Mouse (Mus musculus) mature B cell (primary cell): Measurements from ENCODE around the gene Gcnt1.

Experiments used
- in situ Hi-C: fragments of 300-500 bp; cut with MboI; formaldehyde crosslinking; loops from 2 replicates; pipeline ENCODE4 v1.14.3; 2019

The Gcnt1 gene

DNA sequence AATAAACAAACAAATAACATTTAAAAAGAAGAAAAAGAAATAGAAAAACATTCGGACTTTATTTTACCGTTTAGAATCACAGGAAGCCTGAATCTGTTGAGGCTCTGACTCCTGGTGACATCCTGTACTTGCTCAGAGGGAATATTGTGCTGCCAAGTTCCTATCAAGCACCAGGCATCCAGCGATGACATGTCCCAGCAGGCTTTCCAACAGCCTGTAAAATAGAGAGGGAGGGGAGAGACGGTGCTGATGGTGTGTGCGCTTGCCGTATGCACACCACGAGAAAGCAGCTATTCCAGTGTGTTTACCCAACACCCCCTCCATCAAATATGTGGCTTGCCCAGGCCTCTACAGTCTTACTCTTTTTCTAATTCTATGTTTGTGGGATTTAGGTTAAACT lies 39.6 kb downstream of the Gcnt1 start:
- in situ Hi-C loops, result no loop called here

DNA sequence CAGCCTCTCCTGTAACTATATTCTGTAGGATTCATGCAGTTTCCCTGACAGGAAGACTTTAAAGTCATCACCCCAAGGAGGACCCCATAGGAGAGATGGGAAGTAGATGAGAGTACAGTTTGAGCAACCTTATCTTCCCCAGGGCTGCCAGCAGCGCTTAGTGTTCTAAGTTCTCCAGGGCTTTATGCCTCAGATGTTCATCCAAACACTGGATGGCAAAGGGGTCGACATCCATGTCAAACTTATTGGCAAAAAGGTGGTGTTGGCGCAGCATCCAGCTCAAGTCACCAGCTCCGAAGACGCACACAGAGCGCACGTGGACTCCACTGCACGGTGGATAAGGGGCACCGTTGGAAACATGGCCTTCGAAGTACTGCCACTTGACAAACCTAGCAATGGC lies 43.7 kb downstream of the Gcnt1 start:
- in situ Hi-C loops, result no loop called here

GRCm38 (mm10) chr19:17327881-17328404 lies 44.7 kb downstream of the Gcnt1 start:
- in situ Hi-C loops, result no loop called here

DNA sequence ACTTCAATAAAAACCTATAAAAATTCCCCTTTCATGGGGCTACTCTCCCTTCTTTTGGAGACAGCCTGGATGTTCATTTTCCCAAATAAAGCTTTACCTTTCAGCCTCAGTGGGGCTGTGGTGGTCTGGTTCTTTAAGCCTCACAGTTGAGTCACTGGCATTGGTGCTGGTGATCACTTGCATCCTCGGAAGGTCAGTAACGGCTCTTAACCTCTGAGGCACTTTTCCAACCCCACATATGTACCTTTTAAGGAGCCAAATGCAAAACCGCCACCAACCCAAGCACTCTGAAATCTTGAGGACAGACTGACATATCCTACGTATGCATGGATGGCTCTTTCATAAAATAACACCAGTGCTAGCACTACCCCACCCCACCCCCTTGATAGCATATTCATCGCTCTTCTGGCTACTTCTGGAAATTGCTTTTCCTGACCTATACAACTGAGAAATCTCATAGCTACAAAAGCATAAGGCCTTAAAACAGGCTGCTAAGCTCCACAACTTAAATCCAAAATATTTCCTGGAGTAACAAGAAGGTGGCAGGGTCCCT lies 48.9 kb downstream of the Gcnt1 start:
- in situ Hi-C loops, result no loop called here

DNA sequence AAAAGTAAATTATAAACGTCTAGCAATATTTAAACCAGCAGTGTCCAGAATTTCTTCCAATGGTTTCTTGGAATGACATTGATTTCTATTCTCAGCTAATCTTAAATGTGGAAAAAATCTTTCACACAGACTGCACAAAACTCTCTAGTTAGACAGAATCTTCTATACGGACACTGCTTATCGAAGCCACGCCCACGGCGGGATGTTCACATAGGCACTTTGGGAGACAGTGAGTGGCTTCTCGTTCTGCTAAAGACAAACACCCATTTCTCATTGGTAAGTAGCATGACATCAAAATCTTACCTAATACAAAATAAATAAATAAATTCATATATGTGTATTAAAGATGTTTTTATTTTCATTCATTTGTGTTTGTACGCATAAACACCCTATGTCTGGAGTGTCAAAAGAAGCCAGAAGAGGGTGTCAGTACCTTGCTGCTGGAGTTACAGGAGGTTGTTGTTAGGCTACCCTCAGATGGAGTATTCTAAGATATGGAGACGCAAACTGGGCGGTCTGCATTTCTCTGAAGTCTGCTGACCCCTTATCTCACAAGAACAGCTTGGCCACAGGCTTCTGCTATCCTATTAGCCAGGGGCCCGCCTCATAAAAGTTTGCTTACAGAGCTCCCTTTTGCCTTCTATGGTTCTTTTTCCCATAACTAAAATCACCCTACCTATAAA lies 49.5 kb downstream of the Gcnt1 start:
- in situ Hi-C loops, result no loop called here

- in situ Hi-C loops, result no loop called here
Observed at GRCm38 (mm10) chr19:17319770-17320169, 52.9 kb downstream of the Gcnt1 start.

DNA sequence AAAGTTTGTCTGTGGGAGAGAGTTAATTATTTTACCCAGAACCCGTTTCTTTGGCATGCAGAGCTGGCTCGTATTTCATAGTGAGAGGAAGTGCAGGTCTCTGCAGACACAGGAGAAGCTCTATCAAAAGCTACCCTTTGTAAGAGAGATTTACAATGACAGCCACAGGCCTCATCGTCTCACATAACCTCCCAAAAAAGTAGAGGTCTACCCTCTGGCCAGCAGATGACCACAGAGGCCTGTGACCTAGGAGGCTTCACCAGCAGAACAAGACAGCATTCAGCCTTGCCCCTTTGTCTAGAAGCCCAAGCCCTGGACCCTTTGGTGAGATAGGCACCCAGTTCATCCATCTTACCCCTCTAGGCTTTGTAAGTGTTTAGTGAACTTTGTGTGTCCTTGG lies 53.9 kb downstream of the Gcnt1 start:
- in situ Hi-C loops, result no loop called here

DNA sequence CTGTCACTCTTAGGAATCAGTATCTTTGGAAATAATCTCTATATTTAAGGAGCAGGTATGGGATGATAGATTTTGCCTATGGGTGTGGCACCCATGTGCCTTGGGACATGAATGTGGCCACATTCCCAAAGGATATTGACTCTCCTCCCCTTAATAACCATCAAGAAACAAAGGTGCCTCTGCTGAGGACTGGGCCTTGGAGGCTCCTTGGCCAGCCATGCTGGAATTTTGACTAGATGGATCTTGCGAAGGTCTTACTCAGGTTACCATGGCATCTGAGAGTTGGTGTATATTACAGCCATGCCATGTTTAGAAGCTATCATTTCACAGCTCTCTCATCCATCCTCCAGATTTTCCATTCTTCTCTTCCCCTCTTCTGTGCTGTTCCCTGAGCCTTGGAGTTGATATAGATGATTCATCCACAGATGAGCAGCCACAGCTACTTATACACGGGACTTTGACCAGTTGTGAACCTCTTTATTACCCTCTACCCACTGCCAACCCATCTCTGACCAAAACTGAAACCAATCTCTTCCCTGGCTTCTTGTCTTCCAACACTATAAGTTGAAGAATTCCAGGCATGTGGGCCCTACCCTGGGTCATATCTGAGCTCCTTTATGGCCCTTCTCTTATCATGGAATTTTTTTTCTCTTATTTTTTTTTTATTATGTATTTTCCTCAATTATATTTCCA lies 56.2 kb downstream of the Gcnt1 start:
- in situ Hi-C loops, result no loop called here

DNA sequence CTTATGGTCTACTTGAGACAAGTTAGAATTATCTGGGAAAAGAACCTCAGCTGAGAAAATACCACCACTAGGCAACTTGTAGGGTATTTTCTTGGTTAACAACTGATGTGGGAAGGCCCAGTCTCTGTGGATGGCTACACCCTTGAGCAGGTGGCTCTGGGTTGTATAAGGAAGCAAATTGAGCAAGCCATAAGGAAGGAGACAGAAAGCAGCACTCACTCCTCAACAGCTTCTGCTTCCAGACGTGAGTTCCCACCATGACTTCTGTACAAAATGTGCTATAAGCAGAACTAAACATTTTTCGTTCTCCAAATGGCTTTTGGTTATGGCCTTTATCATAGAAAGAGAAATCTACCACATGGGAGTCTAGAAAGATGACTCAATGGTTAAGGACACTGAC lies 58.2 kb downstream of the Gcnt1 start:
- in situ Hi-C loops, result no loop called here

DNA sequence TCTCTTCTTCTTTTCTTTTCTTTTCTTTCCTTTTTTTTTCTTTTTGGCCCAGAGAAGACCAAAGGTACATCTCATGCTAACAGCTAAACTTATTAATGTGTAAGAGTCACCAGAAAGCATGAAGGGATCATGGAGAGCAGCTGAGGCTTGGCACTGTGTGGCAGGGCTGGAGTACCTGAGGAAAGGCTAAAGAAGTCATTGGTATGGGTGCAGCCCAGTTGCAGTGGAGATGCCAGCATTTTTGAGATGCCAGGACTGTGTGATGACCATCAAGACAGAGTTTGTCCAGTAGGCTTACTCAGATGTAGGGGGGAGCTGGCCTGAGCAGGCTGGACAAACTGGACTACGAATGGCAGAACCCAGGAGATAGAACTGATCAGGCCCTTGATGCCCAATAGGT lies 58.9 kb downstream of the Gcnt1 start:
- in situ Hi-C loops, result no loop called here

GRCm38 (mm10) chr19:17312671-17313180 lies 59.9 kb downstream of the Gcnt1 start:
- in situ Hi-C loops, result no loop called here

DNA sequence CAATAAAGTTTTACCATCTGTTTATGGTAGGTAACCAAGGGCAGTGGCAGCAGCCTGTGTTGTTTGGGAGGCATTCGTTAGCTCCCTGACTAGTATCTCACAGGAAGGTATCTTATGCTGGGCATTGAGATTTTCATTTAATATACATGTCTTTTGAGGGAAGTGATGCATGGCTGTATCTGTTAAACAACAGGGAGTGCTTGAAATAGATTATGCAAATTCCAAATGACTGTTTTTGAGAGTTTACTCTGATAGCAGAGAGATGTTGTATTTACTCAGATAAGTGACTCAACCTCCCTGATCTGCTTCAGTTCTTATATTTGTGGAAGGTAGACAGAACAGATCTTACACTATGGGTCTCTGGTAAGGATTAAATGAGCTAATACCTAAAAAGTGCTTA lies 61.1 kb downstream of the Gcnt1 start:
- in situ Hi-C loops, result no loop called here

- in situ Hi-C loops, result no loop called here
Observed at GRCm38 (mm10) chr19:17311031-17311430, 61.6 kb downstream of the Gcnt1 start.

DNA sequence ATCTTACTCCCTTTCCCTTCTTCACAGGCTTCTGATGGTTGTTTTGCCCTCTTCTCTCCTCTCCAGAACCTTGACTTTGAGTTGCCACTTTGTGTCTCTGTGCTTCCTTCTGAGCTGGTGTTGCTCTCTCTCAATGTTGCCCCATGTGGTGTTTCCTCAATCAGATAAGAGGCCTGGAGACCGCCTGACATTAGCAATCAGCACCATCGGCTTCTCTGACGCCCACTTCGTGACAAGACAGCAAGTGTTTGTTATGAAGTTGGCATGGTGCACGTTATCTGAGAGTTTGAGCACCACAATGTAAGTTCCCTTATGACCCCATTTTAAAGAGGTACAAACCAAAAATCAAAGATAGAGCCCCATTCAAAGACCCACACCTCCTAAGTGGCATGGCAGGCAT lies 76.6 kb downstream of the Gcnt1 start:
- in situ Hi-C loops, result no loop called here

DNA sequence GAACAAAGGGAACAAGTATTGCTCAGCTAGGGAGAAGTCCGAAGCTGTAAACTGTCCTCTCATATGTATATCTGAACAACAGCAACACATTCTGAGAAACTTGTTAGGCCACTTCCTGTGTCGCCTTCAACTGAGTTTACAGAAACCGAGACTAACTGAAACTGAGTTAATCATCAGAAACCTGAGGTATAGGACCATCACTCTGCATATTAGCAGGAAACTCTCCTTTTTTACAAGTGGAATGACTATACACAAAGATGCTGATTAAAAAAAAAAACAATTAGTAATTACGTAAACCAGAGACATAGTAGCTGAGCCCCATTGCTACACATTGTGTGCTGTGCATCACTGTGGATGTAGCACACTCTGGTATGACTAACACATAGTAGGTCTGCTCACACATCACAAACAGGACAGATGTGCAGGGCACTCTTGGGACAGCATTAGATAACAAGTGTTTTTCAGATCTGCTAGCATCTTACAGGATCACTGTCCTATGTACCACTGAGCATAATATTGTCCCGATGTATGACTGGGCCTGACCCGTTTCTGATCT lies 77.4 kb downstream of the Gcnt1 start:
- in situ Hi-C loops, result no loop called here

DNA sequence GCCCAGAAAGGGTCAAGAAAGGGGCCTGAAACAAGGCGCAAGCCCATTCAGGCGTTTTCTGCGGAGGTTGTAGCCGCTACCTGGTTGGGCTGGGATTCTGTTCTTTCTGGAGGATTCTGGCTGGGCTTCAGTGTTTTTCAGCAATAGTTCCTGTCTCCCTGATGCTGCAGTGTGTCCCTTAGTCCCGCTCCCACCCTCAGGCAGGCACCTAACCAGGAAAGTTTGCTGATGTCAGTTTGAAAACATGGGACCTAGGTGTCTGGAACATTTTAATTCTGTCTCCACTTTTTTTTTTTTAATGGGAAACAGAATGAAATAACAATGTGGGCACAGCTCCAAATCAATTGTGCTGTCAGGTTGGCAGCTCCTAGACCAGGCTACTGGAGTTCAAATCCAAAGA lies 78.5 kb downstream of the Gcnt1 start:
- in situ Hi-C loops, result no loop called here

DNA sequence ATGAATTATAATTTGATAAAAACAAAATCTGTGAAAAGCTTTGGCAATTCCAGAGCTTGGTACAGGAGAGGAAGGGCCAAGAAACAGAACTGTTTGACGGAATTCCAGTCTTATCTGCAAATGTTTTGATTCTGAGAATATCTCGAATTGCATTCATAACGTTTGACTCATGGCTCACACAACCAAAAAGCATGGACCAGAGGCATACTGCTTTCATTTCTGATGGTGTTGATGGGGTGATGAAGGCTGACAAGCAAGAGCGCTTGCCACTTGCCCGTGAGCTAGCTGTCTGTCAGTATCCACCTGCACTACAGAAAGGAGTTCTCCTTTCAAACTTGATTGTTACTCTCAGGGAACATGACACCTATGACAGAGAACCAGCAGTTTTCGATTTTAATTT lies 83.1 kb downstream of the Gcnt1 start:
- in situ Hi-C loops, result no loop called here

GRCm38 (mm10) chr19:17286004-17286403 lies 86.6 kb downstream of the Gcnt1 start:
- in situ Hi-C loops, result no loop called here

DNA sequence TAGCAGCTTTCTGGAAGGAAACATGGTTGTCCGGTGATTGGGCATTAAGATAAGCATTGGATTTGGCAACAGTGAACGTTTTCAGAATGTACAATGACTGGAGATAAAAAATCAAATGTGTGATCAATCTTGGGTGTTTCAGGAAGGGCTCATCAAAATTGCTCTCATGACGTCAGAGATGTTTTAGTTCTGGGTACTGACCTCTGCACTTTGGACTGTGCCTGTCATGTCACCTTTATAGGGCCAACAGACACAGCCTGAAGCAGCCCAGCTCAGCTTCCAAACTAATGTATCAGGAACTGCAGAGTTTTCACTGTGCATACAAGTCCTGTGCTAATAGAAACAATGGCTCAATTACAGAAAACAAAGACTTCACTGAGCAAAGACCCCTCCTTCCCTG lies 89.3 kb downstream of the Gcnt1 start:
- in situ Hi-C loops, result no loop called here

- in situ Hi-C loops, result no loop called here
Observed at GRCm38 (mm10) chr19:17278381-17279051, 94.1 kb downstream of the Gcnt1 start.
